Mouse (Mus musculus) ZHBTc4 (cell line): ENCODE data around the gene Tut1.
"Not testable (repeated sequence)": the region's sequence is repeated elsewhere in the genome, so short reads cannot be mapped to it uniquely, and the experiment has no call there.

Source experiments
- DNase-seq: peaks from one replicate; pipeline ENCODE4 v3.0.0-alpha.2; 2011; ENCODE audit warnings: low read depth, low spot score

Tut1 gene

GRCm38 (mm10) chr19:8942276-8942964, 11.2 kb upstream of the Tut1 start:
- peak; percentile 63 for DNase-seq

GRCm38 (mm10) chr19:8943047-8943446, 10.6 kb upstream of the Tut1 start:
- no peak for DNase-seq

- DNase-seq: no peak
Observed at GRCm38 (mm10) chr19:8944062-8944461, 9.6 kb upstream of the Tut1 start.

- peak; percentile 93 for DNase-seq
Observed at GRCm38 (mm10) chr19:8944750-8945149, 8.9 kb upstream of the Tut1 start.

- no peak for DNase-seq
Observed at GRCm38 (mm10) chr19:8945251-8945650, 8.4 kb upstream of the Tut1 start.

GRCm38 (mm10) chr19:8946929-8947328, 6.7 kb upstream of the Tut1 start:
- no peak for DNase-seq

GRCm38 (mm10) chr19:8950190-8950589, 3.5 kb upstream of the Tut1 start:
- no peak for DNase-seq

- DNase-seq: no peak
Observed at GRCm38 (mm10) chr19:8952241-8952640, 1.4 kb upstream of the Tut1 start.

GRCm38 (mm10) chr19:8954171-8954570, 524 bp downstream of the Tut1 start:
- DNase-seq: no peak

GRCm38 (mm10) chr19:8962256-8962655, 8.6 kb downstream of the Tut1 start:
- no peak for DNase-seq

- no peak for DNase-seq
Observed at GRCm38 (mm10) chr19:8965075-8965474, 11.4 kb downstream of the Tut1 start.

- no peak for DNase-seq
Observed at GRCm38 (mm10) chr19:8965771-8966170, 12.1 kb downstream of the Tut1 start.

- DNase-seq: no peak
Observed at GRCm38 (mm10) chr19:8966198-8966589, 12.5 kb downstream of the Tut1 start.

- peak; percentile 100 for DNase-seq
Observed at GRCm38 (mm10) chr19:8966590-8967372, 13.1 kb downstream of the Tut1 start, which contains the start of gene Eef1g. Gene Eef1g (plus strand): TSS chr19:8967041.

GRCm38 (mm10) chr19:8967373-8967743, 13.7 kb downstream of the Tut1 start:
- no peak for DNase-seq

GRCm38 (mm10) chr19:8967893-8968292, 14.2 kb downstream of the Tut1 start:
- DNase-seq: no peak

- DNase-seq: not testable (repeated sequence)
Observed at GRCm38 (mm10) chr19:8972491-8972890, 18.8 kb downstream of the Tut1 start.

- no peak for DNase-seq
Observed at GRCm38 (mm10) chr19:8974638-8975037, 21.0 kb downstream of the Tut1 start.

GRCm38 (mm10) chr19:8975491-8975890, 21.8 kb downstream of the Tut1 start:
- no peak for DNase-seq

GRCm38 (mm10) chr19:8976535-8976934, 22.9 kb downstream of the Tut1 start:
- peak; percentile 85 for DNase-seq

- peak; percentile 60 for DNase-seq
Observed at GRCm38 (mm10) chr19:8980771-8981170, 27.1 kb downstream of the Tut1 start.

- DNase-seq: no peak
Observed at GRCm38 (mm10) chr19:8981450-8982168, 28.0 kb downstream of the Tut1 start.
